Mouse (Mus musculus) lung, embryonic 15.5 days (tissue): Measurements from ENCODE around the gene Usp22. TPM values are rescaled to one million over a fixed set of nuclear protein-coding genes. Genes with fewer than 3 reads are reported as not detected.
"Not testable (repeated sequence)": the region's sequence is repeated elsewhere in the genome, so short reads cannot be mapped to it uniquely, and the experiment has no call there.

Source experiments
- ATAC-seq: fragments of 200-750 bp; cut with Nextera tagmentation; 2 replicates; pipeline ENCODE4 v1.8.0; 2017; ENCODE audit warnings: moderate number of reproducible peaks, borderline replicate concordance; ENCODE audit not compliant: low FRiP score, low TSS enrichment; ENCODE audit errors: extremely low read depth
- H3K27ac ChIP-seq: fragments of 300-500 bp; sonication (generic); 2 replicates; pipeline ENCODE4 v1.5.1; 2015; ENCODE audit warnings: moderate library complexity, mild to moderate bottlenecking, inconsistent platforms
- H3K27me3 ChIP-seq: fragments of 300-500 bp; sonication (generic); 2 replicates; pipeline ENCODE4 v1.6.1; 2015; ENCODE audit warnings: inconsistent platforms
- H3K36me3 ChIP-seq: fragments of 300-500 bp; sonication (generic); 2 replicates; pipeline ENCODE4 v1.6.1; 2015; ENCODE audit warnings: inconsistent platforms
- H3K4me1 ChIP-seq: fragments of 300-500 bp; sonication (generic); 2 replicates; pipeline ENCODE4 v1.6.1; 2015; ENCODE audit warnings: inconsistent platforms
- H3K4me2 ChIP-seq: fragments of 300-500 bp; sonication (generic); 2 replicates; pipeline ENCODE4 v1.6.1; 2015; ENCODE audit warnings: inconsistent platforms, mild to moderate bottlenecking, moderate library complexity
- H3K4me3 ChIP-seq: fragments of 300-500 bp; sonication (generic); 2 replicates; pipeline ENCODE4 v1.5.1; 2015; ENCODE audit warnings: mild to moderate bottlenecking, inconsistent platforms
- H3K9ac ChIP-seq: fragments of 300-500 bp; sonication (generic); 2 replicates; pipeline ENCODE4 v1.6.1; 2015; ENCODE audit warnings: inconsistent platforms
- H3K9me3 ChIP-seq: fragments of 300-500 bp; sonication (generic); 2 replicates; pipeline ENCODE4 v1.6.1; 2016; ENCODE audit warnings: inconsistent platforms
- WGBS: fragments of 180-500 bp; shearing (Covaris S2); methylation state at CpG from one replicate; pipeline ENCODE4 v1.1.7; 2015; 5-methylcytosine and 5-hydroxymethylcytosine counted together
- polyA plus RNA-seq: library from polyadenylated mRNA; unstranded; fragments of >200 nt; fragmentation: Nextera tagmentation; extraction: Ambion mirVana; gene quantifications from 2 replicates; pipeline ENCODE4 v1.2.1, GENCODE M21; 2015

Usp22 gene
- polyA plus RNA-seq, 1 experiment from 2014 or later: 109 TPM

GRCm38 (mm10) chr11:61181624-61182023 is 6.8 kb upstream of the Usp22 start:
- H3K4me1 ChIP-seq: no peaks in the 10 kb centered on the region
- no peak overlapping the region for H3K27ac ChIP-seq
- H3K4me3 ChIP-seq: no peak overlapping the region
- no peak overlapping the region for H3K4me2 ChIP-seq
- no peaks in the 10 kb centered on the region for H3K36me3 ChIP-seq
- H3K9me3 ChIP-seq: no peaks in the 10 kb centered on the region
- H3K9ac ChIP-seq: no peak overlapping the region
- ATAC-seq: no peak
- H3K27me3 ChIP-seq: no peaks in the 10 kb centered on the region

- Histone ChIP-seq H3K27ac (no peak overlapping the region), H3K4me2 (no peak overlapping the region), H3K4me3 (no peak overlapping the region), H3K9me3 (no peaks in the 10 kb centered on the region), H3K9ac (no peak overlapping the region), H3K27me3 (no peaks in the 10 kb centered on the region), H3K4me1 (peaks cover 5% of the 10 kb centered on the region; the same call in 1 of the 2 replicates), H3K36me3 (no peaks in the 10 kb centered on the region)
- 80% methylated on average over 3 of the region's 3 CpGs for WGBS
- ATAC-seq: no peak
Measured at GRCm38 (mm10) chr11:61180361-61180760, 5.5 kb upstream of the Usp22 start.

- 91% methylated on average over 1 of the region's 1 CpGs for WGBS
- no peaks in the 10 kb centered on the region for H3K27me3 ChIP-seq
- no peaks in the 10 kb centered on the region for H3K36me3 ChIP-seq
- no peak overlapping the region for H3K4me3 ChIP-seq
- peaks cover 14% of the 10 kb centered on the region for H3K4me1 ChIP-seq
- no peaks in the 10 kb centered on the region for H3K9me3 ChIP-seq
- no peak for ATAC-seq
- H3K4me2 ChIP-seq: no peak overlapping the region
- no peak overlapping the region for H3K9ac ChIP-seq
- no peak overlapping the region for H3K27ac ChIP-seq
Measured at GRCm38 (mm10) chr11:61176321-61176720, 1.5 kb upstream of the Usp22 start.

GRCm38 (mm10) chr11:61175778-61176177 is 923 bp upstream of the Usp22 start:
- no peaks in the 10 kb centered on the region for H3K9me3 ChIP-seq
- H3K9ac ChIP-seq: no peak overlapping the region
- no peaks in the 10 kb centered on the region for H3K27me3 ChIP-seq
- peaks cover 14% of the 10 kb centered on the region for H3K4me1 ChIP-seq
- no peak for ATAC-seq
- WGBS: 71% methylated on average over 5 of the region's 5 CpGs
- peak overlapping the region; percentile 60 for H3K4me2 ChIP-seq
- H3K27ac ChIP-seq: no peak overlapping the region
- no peaks in the 10 kb centered on the region for H3K36me3 ChIP-seq
- H3K4me3 ChIP-seq: no peak overlapping the region; the same call in 1 of the 2 replicates

- H3K4me2 ChIP-seq: peak overlapping the region; percentile 65
- ATAC-seq: peak; percentile 55
- peak overlapping the region; percentile 89 for H3K4me3 ChIP-seq
- no peaks in the 10 kb centered on the region for H3K9me3 ChIP-seq
- peaks cover 14% of the 10 kb centered on the region for H3K4me1 ChIP-seq
- H3K27ac ChIP-seq: peak overlapping the region; percentile 97
- WGBS: under 1% methylated on average over 28 of the region's 28 CpGs
- H3K36me3 ChIP-seq: no peaks in the 10 kb centered on the region
- peak overlapping the region; percentile 95 for H3K9ac ChIP-seq
- H3K27me3 ChIP-seq: no peaks in the 10 kb centered on the region
Measured at GRCm38 (mm10) chr11:61174291-61174820, 499 bp downstream of the Usp22 start.

- H3K36me3 ChIP-seq, H3K27ac ChIP-seq, H3K9me3 ChIP-seq, ATAC-seq, H3K27me3 ChIP-seq: not testable (repeated sequence)
- Histone ChIP-seq H3K4me3 (peak overlapping the region; percentile 89), H3K4me2 (peak overlapping the region; percentile 65), H3K4me1 (peaks cover 19% of the 10 kb centered on the region), H3K9ac (peak overlapping the region; percentile 95)
- 31% methylated on average over 15 of the region's 15 CpGs for WGBS
Measured at GRCm38 (mm10) chr11:61173477-61173876, 1.4 kb downstream of the Usp22 start.

GRCm38 (mm10) chr11:61170184-61170583 is 4.7 kb downstream of the Usp22 start:
- Histone ChIP-seq H3K9me3 (no peaks in the 10 kb centered on the region), H3K27ac (no peak overlapping the region), H3K9ac (no peak overlapping the region), H3K27me3 (no peaks in the 10 kb centered on the region), H3K36me3 (peaks cover 23% of the 10 kb centered on the region), H3K4me3 (no peak overlapping the region), H3K4me1 (peaks cover 15% of the 10 kb centered on the region), H3K4me2 (no peak overlapping the region)
- no peak for ATAC-seq
- 69% methylated on average over 5 of the region's 5 CpGs for WGBS

DNA sequence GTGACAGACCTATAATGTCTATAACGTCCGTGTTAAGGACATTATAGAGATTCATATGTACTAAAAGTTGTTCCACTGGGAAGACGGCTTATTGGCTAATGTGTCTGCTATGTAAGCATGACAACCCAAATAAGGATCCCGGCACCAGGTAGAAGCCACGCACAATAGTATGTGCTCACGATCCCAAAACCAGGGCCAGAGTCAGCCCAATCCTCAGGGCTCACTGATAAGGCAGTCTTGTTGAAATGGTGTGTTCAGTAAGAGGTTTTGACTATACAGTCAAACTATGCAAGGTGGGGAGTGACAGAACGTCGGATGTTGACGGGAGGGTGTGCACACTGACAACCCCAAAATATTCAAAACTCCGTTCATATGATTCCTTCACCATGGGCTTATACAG is 10.0 kb downstream of the Usp22 start:
- H3K27me3 ChIP-seq: no peaks in the 10 kb centered on the region

DNA sequence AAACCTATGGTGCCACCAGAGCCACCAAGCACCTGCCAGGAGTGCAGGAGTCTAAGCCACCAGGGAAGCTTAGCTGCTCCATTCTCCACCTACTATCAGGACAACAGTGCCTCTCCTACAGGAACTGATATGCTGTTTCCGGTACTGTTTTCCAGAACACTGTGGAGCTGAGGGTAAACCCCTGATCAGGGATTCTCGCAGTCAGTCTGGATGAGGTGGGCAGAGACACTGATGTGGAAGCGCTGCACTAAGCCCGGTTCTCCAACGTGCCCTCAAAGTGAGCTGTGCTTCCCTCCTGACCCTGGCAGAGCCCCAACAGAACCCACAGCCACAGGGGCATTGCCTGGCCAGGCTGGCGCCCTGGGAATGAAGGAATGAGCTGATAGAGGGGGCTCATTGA is 10.5 kb downstream of the Usp22 start:
- Histone ChIP-seq H3K9me3 (no peaks in the 10 kb centered on the region), H3K4me3 (no peak overlapping the region), H3K4me2 (no peak overlapping the region), H3K9ac (no peak overlapping the region), H3K4me1 (peaks cover 5% of the 10 kb centered on the region; the same call in 1 of the 2 replicates), H3K27ac (no peak overlapping the region), H3K27me3 (no peaks in the 10 kb centered on the region), H3K36me3 (peaks cover 81% of the 10 kb centered on the region)
- no peak for ATAC-seq
- WGBS: 90% methylated on average over 6 of the region's 6 CpGs

More for the DNA sequence above, 10.0 kb downstream of the Usp22 start:
- ATAC-seq: no peak
- Histone ChIP-seq H3K27ac (no peak overlapping the region), H3K4me3 (no peak overlapping the region), H3K4me2 (no peak overlapping the region), H3K4me1 (peaks cover 6% of the 10 kb centered on the region; the same call in 1 of the 2 replicates), H3K9me3 (no peaks in the 10 kb centered on the region), H3K9ac (no peak overlapping the region), H3K36me3 (peaks cover 76% of the 10 kb centered on the region)
- WGBS: 90% methylated on average over 10 of the region's 10 CpGs

- H3K36me3 ChIP-seq: peaks cover 91% of the 10 kb centered on the region
- H3K9ac ChIP-seq: no peak overlapping the region
- no peak overlapping the region for H3K4me3 ChIP-seq
- H3K27ac ChIP-seq: no peak overlapping the region
- H3K4me1 ChIP-seq: no peaks in the 10 kb centered on the region
- WGBS: 82% methylated on average over 3 of the region's 3 CpGs
- ATAC-seq: no peak
- H3K27me3 ChIP-seq: no peaks in the 10 kb centered on the region
- no peaks in the 10 kb centered on the region for H3K9me3 ChIP-seq
- H3K4me2 ChIP-seq: no peak overlapping the region
Measured at GRCm38 (mm10) chr11:61163341-61163740, 11.5 kb downstream of the Usp22 start.

- no peak for ATAC-seq
- Histone ChIP-seq H3K36me3 (peaks cover 96% of the 10 kb centered on the region), H3K4me3 (no peak overlapping the region), H3K4me2 (no peak overlapping the region), H3K27ac (no peak overlapping the region), H3K9ac (no peak overlapping the region), H3K9me3 (no peaks in the 10 kb centered on the region), H3K4me1 (no peaks in the 10 kb centered on the region), H3K27me3 (no peaks in the 10 kb centered on the region)
- WGBS: 94% methylated on average over 14 of the region's 14 CpGs
Measured at GRCm38 (mm10) chr11:61162776-61163175, 12.1 kb downstream of the Usp22 start.

- H3K36me3 ChIP-seq: peaks cover 97% of the 10 kb centered on the region
- H3K4me2 ChIP-seq: no peak overlapping the region
- H3K9me3 ChIP-seq: no peaks in the 10 kb centered on the region
- WGBS: 91% methylated on average over 13 of the region's 13 CpGs
- H3K9ac ChIP-seq: no peak overlapping the region
- no peak overlapping the region for H3K4me3 ChIP-seq
- H3K4me1 ChIP-seq: no peaks in the 10 kb centered on the region
- no peak overlapping the region for H3K27ac ChIP-seq
- H3K27me3 ChIP-seq: no peaks in the 10 kb centered on the region
- ATAC-seq: no peak
Measured at GRCm38 (mm10) chr11:61161121-61161520, 13.7 kb downstream of the Usp22 start.
